Mouse (Mus musculus) cerebellum, postnatal 14 days (tissue): ENCODE measurements around the gene Cadm3.

ENCODE experiments used
- DNase-seq, 2 experiments: peaks; one replicate each; pipeline ENCODE4 v3.0.0; 2021; ENCODE audit warnings: mixed read lengths in 2 of 2

Cadm3 gene

GRCm38 (mm10) chr1:173367356-173368046 is at the start of gene Cadm3:
Gene Cadm3 (minus strand): TSS chr1:173367695.
- DNase-seq = peak; percentile 95

- DNase-seq = no peak
These were observed 47.1 kb upstream of the Cadm3 start for GRCm38 (mm10) chr1:173414631-173415030.

GRCm38 (mm10) chr1:173411863-173412262 is 44.4 kb upstream of the Cadm3 start:
- no peak for DNase-seq

DNA sequence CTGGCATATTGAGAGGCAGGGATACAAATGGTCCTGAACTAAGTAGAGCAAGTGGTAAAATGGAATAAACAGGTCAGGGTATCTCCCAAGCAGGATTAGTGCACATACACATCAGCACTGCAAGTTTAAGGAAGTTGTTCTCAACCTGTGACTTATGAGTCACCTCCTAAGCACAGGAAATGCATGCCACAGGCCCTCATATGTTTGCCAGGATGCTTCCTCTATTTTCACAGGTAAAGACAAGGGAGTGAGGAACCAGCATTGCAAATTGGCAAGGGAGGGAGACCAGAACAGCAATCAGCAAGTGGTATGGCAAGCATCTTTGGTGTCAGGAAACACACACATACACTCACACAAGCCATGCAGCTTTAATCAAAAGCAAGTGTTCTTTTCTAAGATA is 41.6 kb upstream of the Cadm3 start:
- no peak for DNase-seq

- no peak for DNase-seq
These were observed 37.3 kb upstream of the Cadm3 start for GRCm38 (mm10) chr1:173404696-173405309.

DNA sequence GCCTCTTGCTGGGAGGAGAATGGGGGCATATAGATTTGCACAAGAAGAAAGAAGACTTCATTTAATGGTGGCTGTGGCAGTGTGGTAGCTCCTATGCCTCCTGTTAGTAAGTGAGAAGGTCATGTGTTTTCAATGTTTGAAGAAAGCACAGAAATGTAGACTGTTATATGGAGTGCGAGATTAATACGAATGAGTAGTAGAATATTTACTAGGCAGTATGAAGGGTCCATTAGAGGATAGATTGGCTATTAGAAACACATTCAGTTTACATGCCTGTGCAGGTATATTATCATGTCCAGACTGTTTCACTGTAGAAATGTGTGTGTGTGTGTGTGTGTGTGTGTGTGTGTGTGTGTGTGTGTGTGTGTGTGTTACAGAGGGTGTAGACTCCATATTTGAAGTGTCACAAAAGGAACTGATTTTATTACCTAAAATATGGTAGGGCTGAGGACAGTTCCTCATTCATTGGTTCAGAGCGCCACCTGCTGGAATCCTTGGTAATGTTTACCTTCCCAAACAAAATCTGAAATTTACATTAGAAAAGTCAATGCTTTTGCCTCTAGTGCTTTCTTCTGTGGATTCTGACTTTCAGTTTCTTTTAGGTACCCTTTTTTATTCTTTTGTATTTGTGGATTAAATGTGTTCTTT is 31.0 kb upstream of the Cadm3 start:
- DNase-seq = peak; percentile 87 to 94

GRCm38 (mm10) chr1:173391754-173392153 is 24.3 kb upstream of the Cadm3 start:
- DNase-seq = no peak

GRCm38 (mm10) chr1:173389901-173390401 is 22.5 kb upstream of the Cadm3 start:
- DNase-seq = peak; percentile 97 to 98

GRCm38 (mm10) chr1:173389431-173389830 is 21.9 kb upstream of the Cadm3 start:
- peak in 1 of 2 experiments; percentile 10 for DNase-seq

DNA sequence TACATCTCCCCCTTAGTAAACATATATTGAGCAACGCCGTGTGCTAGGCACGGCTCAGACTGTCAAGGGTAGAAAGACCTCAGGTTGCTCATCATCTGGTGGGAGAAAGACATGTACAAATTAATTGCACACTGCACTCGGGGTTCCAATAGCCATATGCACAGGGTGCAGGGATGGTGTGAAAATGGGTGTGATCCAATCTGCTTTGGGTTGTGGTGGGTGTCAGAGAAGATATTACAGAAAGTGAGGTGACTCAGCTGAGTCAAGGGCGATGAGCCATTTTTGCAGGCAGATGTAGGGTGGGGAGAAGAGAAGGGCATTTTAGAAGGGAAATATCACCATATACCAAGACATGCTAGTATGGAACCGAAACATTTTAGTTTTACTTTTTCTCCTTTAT is 13.9 kb upstream of the Cadm3 start:
- no peak for DNase-seq

GRCm38 (mm10) chr1:173377380-173378112 is 10.1 kb upstream of the Cadm3 start:
- DNase-seq = peak; percentile 93 to 97

GRCm38 (mm10) chr1:173374020-173374419 is 6.5 kb upstream of the Cadm3 start:
- no peak for DNase-seq

- DNase-seq = peak; percentile 82 to 88
These were observed 4.1 kb upstream of the Cadm3 start for GRCm38 (mm10) chr1:173371586-173371985.

- peak in 1 of 2 experiments; percentile 24 for DNase-seq
These were observed 3.0 kb upstream of the Cadm3 start for GRCm38 (mm10) chr1:173370456-173370855.

- DNase-seq = peak; percentile 65 to 78
These were observed 2.1 kb upstream of the Cadm3 start for GRCm38 (mm10) chr1:173369611-173370010.

DNA sequence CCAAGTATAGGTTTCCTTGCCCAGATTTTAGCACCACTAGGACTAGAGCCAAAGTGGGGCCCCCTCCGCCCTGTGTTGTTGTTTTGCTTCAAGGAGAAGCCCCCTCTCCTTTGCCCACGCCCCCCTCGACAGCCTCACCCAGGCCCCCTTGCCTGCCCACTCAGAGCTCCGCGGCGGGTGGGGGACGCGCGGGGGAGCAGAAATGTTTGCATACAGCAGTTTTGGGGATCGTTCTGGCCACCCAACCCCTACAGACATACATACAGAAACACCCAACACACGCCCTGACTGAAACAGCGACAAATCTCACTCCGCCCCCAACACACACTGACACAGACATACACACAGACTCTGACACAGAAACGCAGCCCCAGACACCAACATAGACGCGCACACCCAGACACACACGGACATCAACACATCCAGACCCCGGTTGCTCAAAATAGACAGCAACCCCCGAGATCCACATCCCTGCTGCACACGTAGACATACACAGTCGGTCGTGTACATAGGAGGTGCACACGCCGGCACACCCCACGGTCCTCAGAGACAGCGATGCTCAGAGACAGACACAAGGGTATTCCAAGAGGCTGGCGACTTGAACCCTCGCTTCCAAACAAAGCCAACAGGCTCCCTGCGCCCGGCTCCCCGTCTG is 667 bp downstream of the Cadm3 start:
- peak; percentile 59 to 66 for DNase-seq

- DNase-seq = peak; percentile 89 to 92
These were observed 1.5 kb downstream of the Cadm3 start for GRCm38 (mm10) chr1:173365970-173366409.

DNA sequence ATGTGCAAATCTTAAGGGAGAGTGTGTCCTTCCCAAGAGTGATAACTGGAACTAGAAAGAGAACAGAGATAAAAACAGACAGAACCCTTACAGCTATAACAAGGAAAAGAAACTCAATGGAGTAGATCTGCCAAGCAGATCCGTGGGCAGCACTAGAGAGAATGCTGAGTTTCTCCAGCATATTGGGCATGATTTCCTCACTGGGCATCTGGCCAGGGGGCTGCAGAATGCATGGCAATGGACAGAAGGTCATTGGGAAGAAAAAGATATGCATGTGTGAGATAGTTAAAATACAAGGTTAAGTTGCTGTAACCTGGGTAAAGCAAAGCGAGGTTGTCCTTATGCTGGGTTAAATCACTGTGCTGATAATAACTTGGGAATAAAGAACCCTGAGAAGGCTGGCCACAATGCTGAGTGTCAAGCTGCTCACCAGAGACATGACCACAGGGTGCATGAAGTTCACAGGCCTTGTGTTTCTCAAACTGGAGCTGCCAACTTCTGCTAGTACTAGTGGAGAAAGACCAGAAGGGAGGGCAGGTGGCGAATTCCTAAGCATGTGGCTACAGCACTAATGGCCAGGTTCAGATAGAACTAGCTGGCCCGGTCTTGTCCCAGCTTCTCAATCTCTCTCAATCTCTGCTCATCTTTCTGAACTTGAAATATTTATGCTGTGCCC is 3.2 kb downstream of the Cadm3 start:
- peak; percentile 93 to 94 for DNase-seq

GRCm38 (mm10) chr1:173363436-173363835 is 4.1 kb downstream of the Cadm3 start:
- peak in 1 of 2 experiments; percentile 46 for DNase-seq

DNA sequence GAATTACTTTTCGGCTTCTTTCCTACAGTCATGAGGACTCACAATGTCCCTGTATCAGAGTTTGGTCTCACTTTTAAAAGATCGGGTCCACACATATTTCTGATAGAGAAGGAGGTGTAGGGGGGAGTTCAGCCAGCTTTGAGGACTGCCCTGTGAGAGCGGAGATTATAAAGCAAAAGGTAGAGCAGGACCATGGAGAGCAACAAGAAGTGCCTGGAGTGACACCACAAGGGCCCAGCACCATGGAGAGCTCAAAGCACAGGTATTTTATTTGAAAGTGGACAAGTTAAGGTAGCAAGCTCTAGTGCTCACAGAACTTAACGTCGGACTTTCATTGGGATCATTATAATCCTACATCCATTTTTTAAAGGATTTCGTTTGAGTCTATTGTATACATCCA is 5.8 kb downstream of the Cadm3 start:
- peak in 1 of 2 experiments; percentile 39 for DNase-seq

DNA sequence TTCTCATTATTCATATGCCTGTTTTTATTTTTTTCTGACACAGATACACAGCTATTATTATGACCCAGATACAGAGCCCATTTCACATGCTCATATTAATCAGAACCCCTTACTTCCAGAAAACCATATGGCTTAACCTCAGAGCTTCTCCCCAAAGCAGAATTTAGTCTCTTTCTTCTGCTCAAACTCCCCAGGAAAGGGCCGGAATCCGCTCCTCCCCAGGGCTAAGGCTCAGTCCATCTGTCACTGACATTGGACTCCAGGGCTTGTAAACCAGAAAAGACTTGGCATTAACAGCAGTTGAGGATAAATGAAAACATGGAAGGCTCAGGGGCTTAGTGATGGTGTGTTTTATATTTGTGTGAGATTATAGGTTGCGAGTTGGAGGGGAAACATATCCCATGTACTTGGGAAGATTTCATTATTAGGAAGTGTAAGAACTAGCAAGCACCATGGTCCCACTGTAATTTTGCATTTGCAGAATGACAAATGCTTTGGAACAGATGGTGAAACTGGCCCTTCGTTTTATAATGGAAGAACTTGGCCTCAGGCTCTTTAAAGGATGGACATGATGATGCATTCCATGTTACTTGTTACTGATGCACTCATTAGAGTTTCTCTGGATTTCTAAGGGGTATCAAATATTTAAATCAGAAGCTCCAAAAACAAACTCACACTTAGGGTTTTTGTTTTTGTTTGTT is 7.8 kb downstream of the Cadm3 start:
- DNase-seq = peak; percentile 79 to 88
